Mouse (Mus musculus) kidney, adult 2 months (tissue): Measurements from ENCODE around the gene Ctc1.

Experiments
- CTCF ChIP-seq: fragments of 200-500 bp; conservative IDR thresholded peaks from 2 replicates; pipeline ENCODE4 v1.5.1; 2011; ENCODE audit warnings: low read depth, mild to moderate bottlenecking, control low read depth, low read length, moderate library complexity, mixed read lengths; ENCODE audit not compliant: insufficient read depth, insufficient read length
- POLR2A ChIP-seq: fragments of 200-500 bp; IDR thresholded peaks from one replicate; pipeline ENCODE4 v1.6.1; 2011; ENCODE audit warnings: low read depth, low read length, control low read depth

DNA sequence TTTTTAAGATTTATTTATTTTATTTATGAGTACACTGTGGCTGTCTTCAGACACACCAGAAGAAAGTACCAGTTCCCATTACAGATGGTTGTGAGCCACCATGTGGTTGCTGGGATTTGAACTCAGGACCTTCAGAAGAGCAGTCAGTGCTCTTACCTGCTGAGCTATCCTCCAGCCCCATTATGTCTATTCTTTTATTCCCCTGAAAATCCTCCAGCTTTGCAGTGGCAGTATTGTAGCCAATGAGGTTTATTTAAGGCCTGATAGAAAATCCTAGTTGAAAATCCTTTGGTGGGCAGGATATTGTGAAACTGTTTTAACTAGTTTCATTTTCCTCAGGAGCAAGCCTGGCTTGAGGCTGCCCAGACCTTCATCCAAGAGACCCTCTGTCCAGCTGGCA, 5.0 kb downstream of the Ctc1 start:
- TF ChIP-seq CTCF (no peak), POLR2A (no peak)
